Mouse (Mus musculus): Measurements from ENCODE around the gene Dnaja4. TPM values are rescaled to one million over a fixed set of nuclear protein-coding genes. Genes with fewer than 3 reads are reported as not detected.

Dnaja4 gene
- polyA plus RNA-seq, 1 experiment from 2014 or later = 5.5 TPM

DNA sequence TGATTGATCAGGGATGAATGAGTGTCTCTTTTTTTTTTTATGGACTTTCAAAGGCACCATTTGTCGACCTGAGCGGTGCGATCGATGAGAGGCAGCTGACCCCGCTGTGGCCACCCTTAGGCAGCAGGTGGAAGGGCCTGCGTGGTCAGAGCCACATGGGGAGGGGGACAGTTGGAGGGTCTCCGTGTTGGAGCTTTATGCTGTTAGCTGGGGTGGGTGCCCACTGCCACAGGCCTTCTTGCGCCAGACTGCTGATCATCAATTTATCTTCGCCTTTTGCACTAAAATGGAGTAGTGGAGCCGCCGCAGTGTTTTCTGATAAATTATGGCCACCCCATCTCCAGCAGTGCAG lies 54.2 kb downstream of the Dnaja4 start:
- Histone ChIP-seq H3K4me2 (ENCODE audit: low read length) (no peak overlapping the region), H3K4me3 (ENCODE audit: low read depth, low read length) (no peak overlapping the region), H3K4me1 (ENCODE audit: control insufficient read depth, insufficient read depth, low read length) (no peaks in the 10 kb centered on the region), H3K9me3 (replicated peaks; ENCODE audit: control insufficient read depth, low read length) (no peaks in the 10 kb centered on the region), H3K36me3 (ENCODE audit: control insufficient read depth, insufficient read depth, low read length) (no peaks in the 10 kb centered on the region), H3K27ac (ENCODE audit: low read depth, low read length) (no peak overlapping the region), H3K27me3 (replicated peaks; ENCODE audit: control insufficient read depth, insufficient read depth, low read length) (no peaks in the 10 kb centered on the region), H3K9ac (ENCODE audit: low read length) (no peak overlapping the region)
- DNase-seq (ENCODE audit: low spot score) (no peak), ATAC-seq (no peak)
- 57% methylated on average over 11 of the region's 11 CpGs for WGBS

DNA sequence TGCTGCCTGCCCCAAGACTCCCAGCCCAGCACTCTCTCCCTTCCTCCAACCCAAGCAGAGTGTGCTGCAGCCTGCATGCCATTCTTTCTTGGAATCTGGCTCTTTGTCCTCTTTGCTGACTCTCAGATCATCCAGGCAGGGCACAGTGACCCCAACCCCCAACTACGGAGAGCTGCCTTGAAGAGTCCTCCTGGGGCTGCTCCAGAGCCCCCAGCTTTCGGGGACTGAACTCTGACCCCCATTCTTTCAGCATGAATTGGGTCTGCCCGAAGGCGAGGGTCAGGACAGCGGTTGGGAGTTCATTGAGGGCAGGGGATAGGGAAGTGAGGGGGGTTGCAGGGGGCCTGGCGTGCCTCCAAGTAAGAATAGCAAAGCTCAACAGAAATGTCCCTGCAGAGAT lies 60.9 kb downstream of the Dnaja4 start:
- ATAC-seq = no peak
- H3K9ac ChIP-seq (ENCODE audit: low read length) = no peak overlapping the region
- 14% methylated on average over 6 of the region's 6 CpGs for WGBS

DNA sequence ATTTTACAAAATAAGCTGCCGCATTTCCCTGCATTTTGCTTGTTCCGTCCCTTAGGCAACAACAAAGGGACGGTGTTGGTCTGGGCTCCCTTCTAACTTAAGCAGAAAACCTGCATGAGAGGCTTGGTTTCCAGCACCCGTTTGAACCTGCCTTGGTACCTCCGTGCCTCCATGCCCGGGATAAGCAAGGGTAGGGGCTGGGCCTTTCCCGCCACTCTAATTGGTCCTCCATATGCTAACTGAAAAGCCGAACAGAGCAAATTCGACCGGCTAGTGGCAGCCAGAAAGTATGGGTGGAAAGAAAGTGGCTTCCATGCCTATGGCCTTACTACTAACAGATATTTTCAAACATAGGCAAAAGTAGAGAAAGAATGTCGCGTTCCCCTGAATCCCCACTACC lies 65.4 kb downstream of the Dnaja4 start:
- no peak for DNase-seq (ENCODE audit: low spot score)
- no peak overlapping the region for H3K27ac ChIP-seq (ENCODE audit: low read depth, low read length)
- peak overlapping the region; percentile 30; the same call in 1 of the 2 replicates for H3K4me3 ChIP-seq (ENCODE audit: low read depth, low read length)
- no peaks in the 10 kb centered on the region for H3K36me3 ChIP-seq (ENCODE audit: control insufficient read depth, insufficient read depth, low read length)
- no peak for ATAC-seq
- no peaks in the 10 kb centered on the region for H3K9me3 ChIP-seq (replicated peaks; ENCODE audit: control insufficient read depth, low read length)
- H3K4me2 ChIP-seq (ENCODE audit: low read length) = peak overlapping the region; percentile 68
- no peak overlapping the region; the same call in 1 of the 2 replicates for H3K9ac ChIP-seq (ENCODE audit: low read length)
- H3K27me3 ChIP-seq (replicated peaks; ENCODE audit: control insufficient read depth, insufficient read depth, low read length) = peaks cover 41% of the 10 kb centered on the region
- 19% methylated on average over 12 of the region's 12 CpGs for WGBS
- H3K4me1 ChIP-seq (ENCODE audit: control insufficient read depth, insufficient read depth, low read length) = peaks cover 21% of the 10 kb centered on the region

More for the DNA sequence above, 60.9 kb downstream of the Dnaja4 start:
- H3K4me1 ChIP-seq (ENCODE audit: control insufficient read depth, insufficient read depth, low read length) = peaks cover 3% of the 10 kb centered on the region
- peaks cover 18% of the 10 kb centered on the region for H3K27me3 ChIP-seq (replicated peaks; ENCODE audit: control insufficient read depth, insufficient read depth, low read length)
- no peaks in the 10 kb centered on the region for H3K36me3 ChIP-seq (ENCODE audit: control insufficient read depth, insufficient read depth, low read length)
- no peak overlapping the region for H3K4me2 ChIP-seq (ENCODE audit: low read length)
- no peak overlapping the region for H3K27ac ChIP-seq (ENCODE audit: low read depth, low read length)
- DNase-seq (ENCODE audit: low spot score) = no peak
- H3K9me3 ChIP-seq (replicated peaks; ENCODE audit: control insufficient read depth, low read length) = no peaks in the 10 kb centered on the region
- no peak overlapping the region for H3K4me3 ChIP-seq (ENCODE audit: low read depth, low read length)

DNA sequence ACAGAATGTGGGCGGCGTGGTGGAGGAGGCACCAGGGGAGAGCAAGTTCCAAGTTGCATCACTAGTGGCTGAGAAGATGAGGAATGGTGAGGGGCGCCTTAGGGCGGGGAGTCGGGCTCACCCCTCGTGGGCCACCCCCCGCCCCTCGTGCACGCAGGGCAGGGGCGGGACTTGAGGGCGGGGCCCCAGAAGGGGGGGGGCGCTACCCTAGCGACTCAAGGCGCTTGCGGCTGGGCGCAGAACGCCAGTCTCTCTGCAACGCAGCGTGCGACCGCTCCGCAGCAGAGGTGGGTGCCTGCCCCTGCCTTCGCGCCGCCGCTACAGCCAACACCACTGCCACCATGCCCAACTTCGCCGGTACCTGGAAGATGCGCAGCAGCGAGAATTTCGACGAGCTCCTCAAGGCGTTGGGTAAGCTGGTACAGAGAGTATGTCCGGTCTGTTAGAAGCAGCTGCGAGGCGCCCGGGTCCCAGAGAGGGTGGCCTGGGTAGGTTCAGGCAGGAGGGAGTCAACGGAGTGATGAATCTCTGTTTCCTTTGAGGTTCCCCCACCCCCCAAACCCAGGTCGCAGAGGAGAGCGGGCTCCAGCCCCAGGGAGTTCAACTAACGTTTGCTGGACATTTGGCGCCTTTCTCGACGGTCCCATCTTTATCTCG lies 66.0 kb downstream of the Dnaja4 start, which contains the start of gene Crabp1:
Crabp1 (plus strand) TSS at position 188 of the 657 bp plus-strand sequence.
- H3K4me3 ChIP-seq (ENCODE audit: low read depth, low read length) = peak within 1 kb of the TSS; percentile 30
- H3K27ac ChIP-seq (ENCODE audit: low read depth, low read length) = no peak within 1 kb of the TSS
- no peaks in the 10 kb centered on the region for H3K36me3 ChIP-seq (ENCODE audit: control insufficient read depth, insufficient read depth, low read length)
- no peaks in the 10 kb centered on the region for H3K9me3 ChIP-seq (replicated peaks; ENCODE audit: control insufficient read depth, low read length)
- peaks cover 41% of the 10 kb centered on the region for H3K27me3 ChIP-seq (replicated peaks; ENCODE audit: control insufficient read depth, insufficient read depth, low read length)
- ATAC-seq = peak; percentile 58
- H3K4me2 ChIP-seq (ENCODE audit: low read length) = peak within 1 kb of the TSS; percentile 68
- H3K4me1 ChIP-seq (ENCODE audit: control insufficient read depth, insufficient read depth, low read length) = peaks cover 21% of the 10 kb centered on the region
- H3K9ac ChIP-seq (ENCODE audit: low read length) = peak within 1 kb of the TSS; percentile 17; the same call in 1 of the 2 replicates
- 1% methylated on average over 44 of the region's 45 CpGs for WGBS
- DNase-seq (ENCODE audit: low spot score) = peak; percentile 44

DNA sequence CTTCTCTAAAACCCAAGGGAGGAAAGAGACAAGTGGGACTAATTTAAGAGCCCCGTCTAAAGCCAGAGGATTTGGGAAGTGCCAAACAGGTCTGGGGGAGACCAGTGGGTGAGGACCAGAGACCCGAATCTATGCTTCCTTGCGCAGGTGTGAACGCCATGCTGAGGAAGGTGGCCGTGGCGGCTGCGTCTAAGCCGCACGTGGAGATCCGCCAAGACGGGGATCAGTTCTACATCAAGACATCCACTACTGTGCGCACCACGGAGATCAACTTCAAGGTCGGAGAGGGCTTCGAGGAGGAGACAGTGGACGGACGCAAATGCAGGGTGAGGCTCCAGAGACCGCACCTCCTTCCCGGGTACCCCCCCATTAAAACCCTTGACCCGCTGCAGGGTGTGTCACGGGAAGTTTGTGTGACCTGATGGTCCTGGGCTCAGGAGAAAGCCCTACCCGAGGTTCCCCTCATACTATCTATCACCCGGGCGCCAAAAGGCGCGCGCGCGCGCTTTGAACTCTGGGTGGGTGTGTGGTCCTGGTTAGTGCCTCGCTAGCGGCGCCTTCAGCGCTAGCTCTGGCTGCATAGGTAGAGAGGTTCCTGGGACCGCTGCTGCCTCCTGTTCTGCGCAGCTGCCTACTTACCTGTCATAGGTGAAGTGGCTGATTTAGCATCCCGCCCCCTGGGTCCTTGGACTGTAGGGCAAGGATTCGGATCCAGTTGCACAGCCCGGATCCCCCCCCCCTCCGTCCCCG lies 66.8 kb downstream of the Dnaja4 start:
- peaks cover 24% of the 10 kb centered on the region for H3K4me1 ChIP-seq (ENCODE audit: control insufficient read depth, insufficient read depth, low read length)
- ATAC-seq (no peak), DNase-seq (ENCODE audit: low spot score) (peak; percentile 34)
- H3K4me2 ChIP-seq (ENCODE audit: low read length) = peak overlapping the region; percentile 68
- H3K4me3 ChIP-seq (ENCODE audit: low read depth, low read length) = peak overlapping the region; percentile 30
- H3K36me3 ChIP-seq (ENCODE audit: control insufficient read depth, insufficient read depth, low read length) = no peaks in the 10 kb centered on the region
- under 1% methylated on average over 41 of the region's 41 CpGs for WGBS
- peak overlapping the region; percentile 37; the same call in 1 of the 2 replicates for H3K9ac ChIP-seq (ENCODE audit: low read length)
- no peaks in the 10 kb centered on the region for H3K9me3 ChIP-seq (replicated peaks; ENCODE audit: control insufficient read depth, low read length)
- H3K27me3 ChIP-seq (replicated peaks; ENCODE audit: control insufficient read depth, insufficient read depth, low read length) = peaks cover 41% of the 10 kb centered on the region
- H3K27ac ChIP-seq (ENCODE audit: low read depth, low read length) = no peak overlapping the region

Small RNA genes within 50 kb of the gene (microRNA-seq; reads per million reads assigned to microRNA genes)
- not detected for gene Mir5710

Other genes with a start within 250 kb of the Dnaja4 start
- 39.5 and 53.7 TPM in 2 replicates for gene Dmxl2, start 197.2 kb upstream of the Dnaja4 start, polyA plus RNA-seq (2014; fragmentation: Nextera tagmentation; extraction: Ambion mirVana)
- gene Sh2d7, start 159.9 kb upstream of the Dnaja4 start, polyA plus RNA-seq (2014; fragmentation: Nextera tagmentation; extraction: Ambion mirVana) = 0.10 TPM in 2 replicates
- 42.7 and 43.4 TPM in 2 replicates for gene Cib2, start 138.7 kb upstream of the Dnaja4 start, polyA plus RNA-seq (2014; fragmentation: Nextera tagmentation; extraction: Ambion mirVana)
- gene Idh3a, start 112.5 kb upstream of the Dnaja4 start, polyA plus RNA-seq (2014; fragmentation: Nextera tagmentation; extraction: Ambion mirVana) = 141 and 175 TPM in 2 replicates
- gene Acsbg1, start 37.0 kb upstream of the Dnaja4 start, polyA plus RNA-seq (2014; fragmentation: Nextera tagmentation; extraction: Ambion mirVana) = 18.6 and 21.9 TPM in 2 replicates
- 141 and 159 TPM in 2 replicates for gene Wdr61, start 35.6 kb downstream of the Dnaja4 start, polyA plus RNA-seq (2014; fragmentation: Nextera tagmentation; extraction: Ambion mirVana)
- 44.7 and 51.7 TPM in 2 replicates for gene Crabp1, start 65.9 kb downstream of the Dnaja4 start, polyA plus RNA-seq (2014; fragmentation: Nextera tagmentation; extraction: Ambion mirVana)
- 51.6 and 62.2 TPM in 2 replicates for gene Ireb2, start 164.9 kb downstream of the Dnaja4 start, polyA plus RNA-seq (2014; fragmentation: Nextera tagmentation; extraction: Ambion mirVana)
- 1.5 and 1.6 TPM in 2 replicates for gene Hykk, start 218.4 kb downstream of the Dnaja4 start, polyA plus RNA-seq (2014; fragmentation: Nextera tagmentation; extraction: Ambion mirVana)